Mouse (Mus musculus) frontal cortex, adult (tissue): ENCODE data around the gene Ten1.

ENCODE experiments used
- ATAC-seq: cut with Nextera tagmentation; 2 replicates; pipeline ENCODE4 v1.9.2; 2017; ENCODE audit warnings: mild to moderate bottlenecking, moderate library complexity, mixed read lengths; ENCODE audit not compliant: low TSS enrichment

The Ten1 gene

DNA sequence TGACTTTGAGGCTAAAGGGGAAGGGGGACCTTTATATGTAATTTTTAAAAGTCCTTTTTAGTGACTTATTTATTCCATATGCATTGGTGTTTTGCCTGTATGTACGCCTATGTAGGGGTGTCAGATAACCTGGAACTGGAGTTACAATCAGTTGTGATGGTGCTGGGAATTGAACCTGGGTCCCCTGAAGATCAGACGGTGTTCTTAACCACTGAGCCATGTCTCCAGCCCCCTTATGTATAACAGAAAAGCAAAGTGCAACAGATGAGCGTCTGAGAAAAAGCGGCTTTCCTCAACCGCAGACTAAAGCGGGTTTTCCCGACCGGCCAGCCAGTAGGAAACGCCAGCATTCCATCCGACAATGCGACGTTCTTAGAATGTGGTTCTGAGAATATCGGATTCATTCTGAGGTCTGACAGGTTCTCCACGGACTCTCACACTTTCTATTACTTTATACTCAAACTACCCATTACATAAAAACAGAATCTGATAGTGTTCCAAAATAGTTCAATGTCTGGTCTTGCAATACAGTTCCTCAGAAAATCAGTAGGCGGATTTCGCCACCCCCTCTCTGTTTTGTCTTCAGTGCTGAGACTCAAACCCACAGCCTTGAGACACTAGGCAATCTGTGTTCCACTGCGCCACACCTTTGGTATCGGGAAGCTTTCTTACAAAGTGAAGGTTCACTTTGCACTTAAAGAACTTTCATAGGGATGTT lies 1.6 kb upstream of the Ten1 start:
- ATAC-seq, result no peak

DNA sequence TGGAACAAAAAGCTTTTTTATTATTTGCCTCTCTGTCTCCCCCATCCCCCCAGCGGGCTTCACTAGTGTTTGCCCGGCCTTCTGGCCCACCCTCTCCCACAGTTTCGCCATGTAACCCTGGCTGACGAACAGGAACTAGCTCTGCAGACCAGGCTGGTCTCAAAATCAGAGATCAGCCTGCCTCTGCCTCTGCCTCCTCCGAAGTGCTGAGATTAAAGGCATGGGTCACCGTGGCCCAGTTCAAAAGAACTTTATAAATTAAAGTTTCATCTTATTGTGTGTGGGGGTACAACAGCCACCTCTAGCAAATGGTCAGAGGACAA lies 1.1 kb upstream of the Ten1 start:
- ATAC-seq, result no peak

DNA sequence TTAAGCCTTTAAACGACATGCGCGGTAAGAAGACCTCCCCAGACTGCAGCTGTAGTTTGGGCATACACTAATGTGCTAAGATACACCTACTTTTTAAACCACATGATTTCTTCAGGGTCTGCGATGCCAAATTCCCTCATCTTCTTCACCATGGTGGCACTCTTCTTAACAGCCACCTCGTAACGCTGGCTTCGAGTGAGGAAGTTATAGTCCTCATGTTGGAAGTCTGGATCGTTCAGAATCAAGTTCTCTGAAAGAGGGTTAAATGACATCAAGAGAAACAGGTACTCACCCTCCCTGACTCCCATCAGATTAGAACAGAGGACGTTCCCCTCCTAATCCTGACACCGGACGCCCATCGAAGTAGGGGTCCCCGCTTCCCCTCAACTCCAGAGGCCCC lies 523 bp upstream of the Ten1 start:
- peak; percentile 6; the same call in 1 of the 2 replicates for ATAC-seq

DNA sequence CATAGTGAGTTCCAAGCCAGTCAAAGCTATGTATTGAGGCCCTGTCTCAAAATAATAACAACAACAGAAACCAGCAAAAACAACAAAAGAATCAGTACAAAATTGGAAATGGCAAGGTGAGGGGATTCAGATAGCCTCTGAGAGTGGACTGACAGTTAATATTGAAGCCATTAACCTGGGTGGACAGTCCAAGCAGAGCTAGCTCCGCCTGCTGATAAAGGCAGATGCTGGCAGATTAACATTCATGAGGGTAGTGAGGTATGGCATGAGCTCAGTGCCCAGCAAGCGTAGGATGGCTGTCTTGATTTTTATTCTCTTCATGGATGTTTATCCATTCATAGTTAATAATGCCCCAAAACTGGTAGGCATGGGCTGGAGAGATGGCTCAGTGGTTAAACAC lies 2.5 kb downstream of the Ten1 start:
- ATAC-seq, result no peak

DNA sequence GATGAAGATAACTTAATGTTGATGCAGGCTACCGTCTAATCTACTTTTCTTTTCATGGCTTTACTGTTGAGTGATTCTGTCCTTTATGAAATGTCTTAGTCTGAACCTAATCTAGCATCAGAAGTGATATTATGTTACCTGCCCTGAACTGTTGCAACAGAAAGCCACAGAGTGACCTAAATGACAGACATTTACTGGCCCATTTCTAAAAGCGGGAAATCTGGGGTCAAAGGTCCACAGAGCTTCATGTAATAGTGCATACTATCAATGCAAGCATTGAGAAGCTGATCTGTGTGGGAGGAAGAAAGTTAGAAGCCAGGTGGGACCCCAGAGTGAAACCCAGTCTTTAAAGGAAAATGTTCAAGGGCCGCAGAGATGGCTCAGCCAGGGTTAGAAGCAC lies 4.5 kb downstream of the Ten1 start:
- ATAC-seq, result no peak

DNA sequence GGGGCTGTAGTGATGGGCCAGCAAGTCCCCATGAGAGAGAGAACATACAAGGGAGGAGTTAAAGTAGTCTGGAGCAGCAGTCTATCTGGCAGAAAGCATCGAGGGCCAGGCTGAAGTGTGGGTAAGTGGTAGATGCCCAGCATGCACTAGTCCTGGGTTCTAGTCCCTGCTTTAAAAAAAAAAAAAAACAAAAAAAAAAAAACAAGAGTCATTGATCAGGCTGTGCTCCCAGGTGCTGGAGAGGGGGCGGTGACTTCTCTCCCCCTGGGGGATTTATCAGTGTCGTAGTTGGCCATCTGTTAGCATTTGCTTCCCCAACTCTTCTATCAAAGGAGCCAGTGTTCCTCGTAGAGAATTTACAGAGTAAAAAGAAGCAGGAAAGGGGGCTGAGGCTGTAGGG lies 8.0 kb downstream of the Ten1 start:
- no peak for ATAC-seq

DNA sequence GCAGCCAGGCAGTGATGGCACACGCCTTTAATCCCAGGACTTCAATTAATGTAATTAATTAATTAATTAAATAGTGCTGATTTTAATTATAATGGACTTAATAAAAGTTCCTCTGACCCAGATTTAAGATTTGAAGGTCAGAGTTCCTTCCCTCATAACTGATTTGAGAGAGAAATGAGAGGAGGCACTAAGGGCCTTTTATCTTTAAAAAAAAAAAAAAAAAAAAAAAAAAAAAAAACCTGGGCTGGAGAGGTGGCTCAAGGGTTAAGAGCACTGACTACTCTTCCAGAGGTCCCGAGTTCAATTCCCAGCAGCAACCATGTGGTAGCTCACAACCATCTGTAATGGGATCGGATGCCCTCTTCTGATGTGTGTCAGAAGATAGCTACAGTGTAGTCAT lies 10.0 kb downstream of the Ten1 start:
- ATAC-seq, result no peak

DNA sequence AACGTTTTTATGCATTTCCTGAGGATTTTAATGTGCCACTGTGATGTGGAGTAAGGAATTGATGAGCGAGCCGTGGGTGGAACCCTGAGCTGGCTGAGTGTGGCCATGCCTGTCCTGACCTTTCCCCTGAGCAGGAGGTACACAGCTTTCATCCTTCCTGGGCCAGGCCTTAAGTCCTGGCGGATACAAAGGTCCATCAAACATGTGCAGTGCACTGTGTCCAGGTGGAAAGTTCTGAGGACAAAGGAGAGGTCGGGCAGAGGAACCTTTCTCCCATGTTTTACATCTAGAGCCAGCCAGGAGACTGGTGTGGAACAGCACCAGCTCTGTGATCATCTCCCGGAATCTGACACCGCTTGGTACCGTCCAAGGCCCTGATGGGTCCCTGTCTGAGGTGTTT lies 10.6 kb downstream of the Ten1 start:
- no peak for ATAC-seq

DNA sequence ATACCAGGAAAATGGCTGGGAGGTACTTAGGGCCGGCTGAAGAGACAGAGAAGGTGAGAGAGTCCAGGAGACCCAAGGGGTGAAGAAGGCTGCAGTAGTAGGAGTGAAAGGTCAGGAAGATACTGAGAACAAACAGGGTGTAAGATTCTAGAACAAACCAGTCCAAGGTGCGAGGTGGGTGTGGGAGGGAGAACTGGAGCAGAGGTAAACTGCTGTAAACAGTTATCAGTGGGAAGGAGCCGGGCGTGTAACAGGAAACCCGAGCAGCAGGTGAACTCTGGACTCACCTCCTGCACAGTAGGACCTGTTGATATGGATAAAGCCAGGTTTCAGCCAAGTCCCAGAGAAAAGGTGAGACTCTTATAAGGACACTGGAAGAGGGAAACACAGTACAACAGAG lies 12.0 kb downstream of the Ten1 start:
- ATAC-seq, result no peak

DNA sequence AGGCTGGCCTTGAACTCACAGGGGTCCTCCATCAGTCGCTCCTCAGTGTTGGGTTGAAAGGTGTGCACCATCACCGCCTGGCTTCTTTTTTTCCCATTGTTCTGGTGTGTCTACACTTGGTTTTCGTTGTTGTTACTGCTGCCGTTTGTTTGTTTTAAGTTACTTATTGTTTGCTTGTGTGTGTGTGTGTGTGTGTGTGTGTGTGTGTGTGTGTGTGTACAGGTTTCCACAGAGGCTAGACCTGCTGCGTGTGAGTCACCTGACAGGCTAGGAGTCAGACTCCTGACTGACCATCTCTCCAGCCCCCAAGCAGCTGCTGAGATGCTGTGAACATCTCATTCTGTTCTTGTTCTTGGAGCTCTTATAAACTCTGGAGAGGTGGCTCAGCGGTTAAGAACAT lies 14.2 kb downstream of the Ten1 start:
- ATAC-seq, result no peak

DNA sequence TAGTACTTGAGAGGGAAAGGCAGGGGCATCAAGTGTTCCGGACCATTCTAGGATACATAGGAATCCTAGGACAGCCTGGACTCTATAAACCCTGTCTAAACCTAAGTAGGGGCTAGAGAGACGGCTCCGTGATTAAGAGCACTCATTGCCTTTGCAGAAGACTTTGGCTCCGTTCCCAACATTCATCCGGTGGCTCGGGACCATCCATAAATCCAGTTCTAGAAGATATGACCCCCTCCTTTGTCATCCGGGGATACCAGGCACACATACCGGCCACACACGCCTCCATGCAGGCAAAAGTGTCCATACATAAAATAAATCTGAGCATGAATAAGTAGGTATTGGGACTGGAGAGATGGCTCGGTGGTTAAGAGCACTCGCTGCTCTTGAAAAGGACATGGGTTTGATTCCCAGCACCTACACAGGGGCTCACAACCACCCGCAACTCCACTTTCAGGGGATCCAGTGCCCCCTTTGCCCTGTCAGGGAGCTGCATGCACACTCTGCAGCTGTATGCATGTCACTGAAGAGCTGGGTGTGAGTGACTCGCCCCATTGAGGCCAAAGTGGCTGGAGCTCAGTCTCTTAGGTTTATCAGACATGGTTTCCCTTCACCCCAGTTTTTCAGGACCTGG lies 15.3 kb downstream of the Ten1 start:
- ATAC-seq, result no peak

DNA sequence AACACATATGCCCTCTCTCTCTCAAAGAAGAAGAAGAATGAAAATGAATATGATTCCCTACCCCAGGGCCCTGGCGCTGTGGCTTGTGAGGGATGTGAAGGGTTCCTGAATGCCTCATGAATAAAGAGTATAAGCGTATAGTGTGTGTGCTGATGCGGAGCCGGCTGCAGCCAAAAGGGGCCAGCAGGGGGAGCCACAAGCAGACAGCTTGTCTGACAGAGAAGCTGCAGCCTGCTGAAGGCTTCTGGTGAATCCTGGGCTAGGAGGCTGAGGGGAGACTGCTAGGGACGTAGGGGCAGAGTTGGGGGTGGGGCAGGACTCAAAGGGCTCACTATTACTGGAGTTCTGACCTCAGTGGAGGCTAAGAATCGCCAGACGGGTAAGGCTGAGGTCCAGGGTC lies 16.5 kb downstream of the Ten1 start:
- ATAC-seq, result no peak

DNA sequence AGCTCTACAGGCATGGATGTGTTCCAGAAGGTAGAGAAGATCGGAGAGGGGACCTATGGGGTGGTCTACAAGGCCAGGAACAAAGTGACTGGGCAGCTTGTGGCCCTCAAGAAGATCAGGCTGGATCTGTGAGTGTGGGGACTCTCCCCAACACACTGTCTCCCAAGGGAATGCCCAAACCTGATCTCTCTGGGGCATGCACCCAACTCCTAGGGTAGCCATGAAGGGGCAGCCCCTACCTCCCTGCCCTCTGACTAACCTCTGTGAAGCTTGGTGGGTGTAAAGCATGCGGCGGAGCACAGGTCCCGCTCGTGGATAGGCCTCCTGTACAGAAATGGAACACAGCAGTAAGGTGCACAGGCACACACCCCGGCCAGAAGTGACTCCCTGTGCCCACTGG lies 17.3 kb downstream of the Ten1 start:
- no peak for ATAC-seq

DNA sequence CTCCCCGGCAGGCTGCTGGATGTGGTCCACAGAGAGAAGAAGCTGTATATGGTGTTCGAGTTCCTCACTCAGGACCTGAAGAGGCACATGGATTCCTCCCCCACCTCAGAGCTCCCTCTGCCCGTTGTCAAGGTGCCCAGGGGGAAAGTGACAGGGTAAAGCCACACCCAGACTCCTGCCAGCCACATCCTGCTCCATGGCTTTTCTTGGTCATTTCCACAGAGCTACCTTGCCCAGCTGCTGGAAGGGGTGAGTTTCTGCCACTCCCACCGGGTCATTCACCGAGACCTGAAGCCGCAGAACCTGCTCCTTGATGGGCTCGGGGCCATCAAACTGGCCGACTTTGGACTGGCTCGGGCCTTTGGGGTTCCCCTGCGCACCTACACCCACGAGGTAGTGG lies 17.9 kb downstream of the Ten1 start:
- no peak for ATAC-seq

DNA sequence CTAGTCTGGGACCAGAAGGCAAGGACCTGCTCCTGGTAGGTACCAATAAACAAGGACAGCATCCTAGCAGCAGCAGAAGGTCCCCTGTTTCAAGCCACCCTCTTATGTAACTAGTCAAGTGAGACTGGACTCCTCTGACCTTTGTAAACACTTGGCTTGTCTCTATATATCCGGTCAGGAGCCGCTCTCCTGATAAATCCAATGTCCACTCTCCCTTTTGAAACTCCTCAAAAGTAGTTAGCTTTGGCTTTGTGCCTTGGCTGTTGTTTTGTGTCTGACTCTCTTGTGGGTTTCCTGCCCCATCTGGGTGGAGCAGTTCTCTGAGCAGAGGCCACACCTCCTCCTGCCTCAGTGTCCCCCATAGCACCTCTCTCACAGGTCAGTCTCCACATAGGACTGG lies 19.6 kb downstream of the Ten1 start:
- no peak for ATAC-seq

DNA sequence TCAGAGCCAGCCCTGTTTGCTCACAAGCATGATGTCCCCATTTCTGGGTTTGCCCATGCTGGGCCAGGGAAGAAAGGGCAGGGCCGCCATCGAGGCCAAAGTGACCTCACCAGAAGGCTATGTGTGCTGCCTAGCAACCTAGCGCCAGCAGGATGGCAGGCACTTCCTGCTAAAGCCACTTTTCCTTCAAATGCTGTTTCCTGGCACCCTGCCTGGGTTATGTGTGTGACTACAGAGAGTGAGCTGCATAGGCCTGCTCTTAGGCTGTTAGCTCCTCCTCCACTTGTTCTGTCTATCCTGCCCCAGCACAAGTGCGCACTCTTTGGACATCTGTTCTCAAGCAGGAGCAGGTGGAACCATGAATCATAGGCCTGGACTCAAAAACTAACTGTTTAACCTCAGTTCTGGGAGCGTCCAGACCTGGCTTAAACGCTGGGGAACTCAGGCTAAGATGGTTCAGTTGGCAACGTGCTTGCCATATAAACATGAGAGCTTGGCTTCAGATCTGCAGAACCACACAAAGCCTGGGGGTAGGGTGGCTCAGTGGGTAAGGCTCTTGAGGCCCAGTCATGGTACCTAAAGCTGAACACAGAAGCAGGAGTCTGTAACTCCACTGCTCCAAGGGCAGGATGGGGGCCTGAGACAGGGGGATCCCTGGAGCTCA lies 20.2 kb downstream of the Ten1 start:
- ATAC-seq, result peak; percentile 69

DNA sequence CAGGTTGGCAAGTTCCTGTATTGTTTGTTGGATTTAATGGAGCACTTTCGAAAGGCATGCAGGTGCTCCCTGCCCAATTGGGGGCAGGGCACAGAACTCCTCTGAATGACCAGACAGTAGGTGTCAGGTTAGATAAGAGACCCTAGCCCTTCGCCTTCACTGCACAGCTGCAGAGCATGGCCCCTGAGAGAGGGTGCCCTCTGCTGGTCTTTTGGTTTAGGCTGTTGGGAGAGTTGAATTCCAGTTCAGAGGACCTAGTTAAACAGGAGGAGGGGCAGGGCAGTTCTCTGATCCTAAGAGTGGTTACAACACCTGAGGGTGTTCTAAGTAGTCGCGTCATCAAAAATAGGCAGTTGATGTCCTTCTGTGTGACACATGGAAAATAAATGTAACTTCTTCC lies 21.2 kb downstream of the Ten1 start:
- no peak for ATAC-seq

DNA sequence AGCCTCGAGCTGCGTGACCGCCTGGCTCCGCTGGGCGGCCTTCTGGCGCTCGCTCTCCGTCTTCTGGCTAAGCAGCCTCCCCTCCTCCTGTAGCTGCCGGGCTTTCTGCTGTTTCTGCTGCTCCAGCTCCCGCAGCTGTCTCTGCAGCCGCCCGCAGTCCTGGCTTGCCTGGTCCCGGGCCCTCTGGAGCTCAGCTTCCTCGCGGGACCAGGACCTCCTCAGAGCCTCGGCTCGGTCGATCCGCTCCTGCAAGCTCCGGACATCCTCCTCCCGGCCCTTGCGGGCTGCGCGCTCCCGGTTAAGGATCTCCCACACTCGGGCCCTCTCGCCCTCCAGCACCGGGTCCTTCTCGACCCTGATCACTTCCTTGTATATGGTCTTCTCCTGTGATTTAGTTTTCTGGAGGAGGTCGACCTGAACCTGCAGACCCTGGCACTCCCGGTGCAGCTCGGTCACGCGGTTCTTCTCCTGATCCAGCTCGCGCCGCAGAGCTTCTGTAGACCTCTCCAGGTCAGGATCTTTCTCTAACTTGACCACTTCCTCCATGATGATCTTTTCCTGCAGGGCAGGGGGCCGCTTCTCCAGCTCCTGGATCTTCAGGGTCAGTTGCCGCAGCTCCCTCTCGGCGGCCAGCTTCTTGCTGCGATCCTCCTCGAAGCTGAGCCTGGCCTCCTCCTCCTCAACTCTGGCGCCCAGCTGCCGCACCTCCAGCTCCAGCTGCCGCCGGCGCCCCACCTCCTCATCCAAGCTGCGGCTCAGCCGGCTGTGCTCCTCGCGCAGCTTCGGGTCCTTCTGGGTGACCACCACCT lies 23.5 kb downstream of the Ten1 start:
- no peak; the same call in 1 of the 2 replicates for ATAC-seq

DNA sequence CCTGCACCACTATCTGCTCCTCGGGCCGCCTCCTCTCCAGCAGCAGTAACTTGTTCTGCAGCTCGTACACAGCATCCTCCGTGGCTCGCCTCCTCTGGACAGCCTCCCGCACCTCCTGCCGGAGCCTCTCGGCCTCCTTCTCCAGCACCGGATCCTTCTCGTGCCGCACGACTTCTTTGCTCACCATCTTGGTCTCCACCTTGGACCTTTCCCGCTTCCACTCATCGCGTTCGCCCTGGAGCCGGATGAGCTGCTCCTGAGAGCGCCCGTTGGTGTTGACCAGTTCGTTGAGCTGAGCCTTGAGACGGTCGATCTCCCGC lies 24.0 kb downstream of the Ten1 start:
- peak; percentile 20; the same call in 1 of the 2 replicates for ATAC-seq

DNA sequence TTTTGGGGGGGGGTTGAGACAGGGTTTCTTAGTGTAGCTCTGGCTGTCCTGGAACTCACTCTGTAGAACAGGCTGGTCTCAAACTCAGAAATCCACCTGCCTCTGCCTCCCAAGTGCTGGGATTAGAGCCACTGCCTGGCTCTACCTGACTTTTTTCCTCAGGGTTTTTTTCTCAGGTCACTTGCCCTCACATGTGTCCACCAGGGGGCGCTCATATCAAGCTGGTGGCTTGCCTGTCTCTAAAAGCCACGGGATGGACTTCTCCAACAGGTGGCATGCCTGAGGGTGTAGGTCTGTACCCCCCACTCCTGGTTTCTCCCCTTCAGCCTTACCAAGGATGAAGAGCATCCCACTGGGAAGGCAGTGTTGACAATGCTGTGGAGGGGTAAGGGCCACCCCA lies 27.8 kb downstream of the Ten1 start:
- ATAC-seq, result no peak

DNA sequence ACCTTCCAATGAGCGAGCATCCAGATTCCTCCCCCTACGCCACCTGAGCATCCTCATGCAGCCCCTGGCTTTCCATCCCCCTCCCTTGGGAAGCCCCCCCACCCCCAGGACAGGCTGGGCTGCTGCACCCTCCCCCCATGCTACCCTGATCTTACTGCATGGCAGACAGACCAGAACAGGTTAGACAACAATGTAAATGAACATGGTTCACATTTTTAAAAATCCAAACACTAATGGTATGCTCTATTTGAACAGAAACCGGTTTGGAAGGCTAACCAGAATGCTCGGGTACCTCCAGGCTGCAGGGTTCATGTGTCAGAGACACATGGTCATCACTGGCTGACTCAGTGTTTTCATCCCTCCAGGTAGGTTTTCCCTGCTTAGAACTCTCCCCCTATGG lies 30.0 kb downstream of the Ten1 start:
- ATAC-seq, result no peak

DNA sequence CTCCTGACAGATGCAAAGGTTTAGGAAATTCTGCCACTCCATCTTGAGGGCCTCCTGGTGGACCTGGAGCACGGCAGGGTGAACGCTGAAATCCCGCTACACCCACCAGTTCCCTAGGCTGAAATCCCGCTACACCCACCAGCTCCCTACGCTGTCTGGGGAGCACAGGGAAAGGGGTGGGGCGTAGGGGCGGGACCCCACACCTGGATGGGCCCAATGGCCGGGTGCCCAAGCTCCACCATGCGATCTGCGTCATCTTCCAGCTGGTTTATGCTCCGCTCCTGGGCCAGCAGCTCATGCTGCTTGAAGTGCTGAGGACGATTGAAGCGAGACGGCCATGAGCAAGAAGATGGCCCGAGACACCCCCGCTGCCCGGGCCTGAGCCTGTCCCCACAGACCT lies 33.8 kb downstream of the Ten1 start:
- ATAC-seq, result 0 out of 2 replicates have a peak, but pooled peaks have one; percentile 27

DNA sequence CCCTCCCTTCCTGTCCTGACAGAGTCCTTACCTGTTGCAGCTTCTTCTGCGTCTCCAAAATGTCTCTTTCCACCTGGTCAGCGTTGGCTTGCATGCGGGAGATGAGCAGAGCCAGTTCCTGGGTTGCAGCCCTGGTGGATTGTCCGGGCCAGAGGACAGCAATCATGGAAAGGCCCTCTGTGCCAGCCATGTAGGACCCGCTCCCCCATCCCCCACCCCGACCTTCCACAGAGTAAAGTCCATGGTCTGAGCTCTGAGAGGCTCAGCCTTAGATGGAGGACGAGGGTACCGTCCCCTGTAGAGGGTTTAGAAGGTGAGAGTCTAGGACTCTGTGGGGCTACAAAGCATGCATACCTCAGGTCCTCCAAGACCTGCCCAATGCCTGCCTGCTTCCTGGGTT lies 36.2 kb downstream of the Ten1 start:
- no peak for ATAC-seq
